Mouse (Mus musculus) liver, adult 2 months (tissue): ENCODE measurements at regions not wholly inside any gene's neighbourhood (a gene's known extent, or its start where the extent isn't known, plus 50 kb on each side); places are given as distances from the start of the nearest gene placed in this dataset.

Experiments
- DNase-seq: peaks from one replicate; pipeline ENCODE4 v3.0.0-alpha.2; 2011; ENCODE audit warnings: low read depth, low spot score; ENCODE audit errors: extremely low read depth
- H3K27ac ChIP-seq: fragments of 200-500 bp; replicated peaks from 2 replicates; pipeline ENCODE4 v1.5.1; 2012; ENCODE audit warnings: low read depth, mild to moderate bottlenecking, control low read depth, inconsistent platforms, low read length; ENCODE audit not compliant: insufficient read depth
- H3K27me3 ChIP-seq: fragments of 200-500 bp; 2 replicates; pipeline ENCODE4 v1.6.1; 2012; ENCODE audit warnings: mild to moderate bottlenecking, moderate library complexity, low read length, inconsistent platforms; ENCODE audit not compliant: control insufficient read depth, insufficient read depth
- H3K36me3 ChIP-seq: fragments of 200-500 bp; 2 replicates; pipeline ENCODE4 v1.6.1; 2012; ENCODE audit warnings: low read length, inconsistent platforms; ENCODE audit not compliant: control insufficient read depth, insufficient read depth
- H3K4me1 ChIP-seq: fragments of 200-500 bp; 2 replicates; pipeline ENCODE4 v1.6.1; 2011; ENCODE audit warnings: low read length; ENCODE audit not compliant: control insufficient read depth, insufficient read depth
- H3K4me3 ChIP-seq: fragments of 200-500 bp; 2 replicates; pipeline ENCODE4 v1.5.1; 2011; ENCODE audit warnings: low read depth, mild to moderate bottlenecking, control low read depth, low read length, moderate library complexity; ENCODE audit not compliant: insufficient read depth
- H3K79me2 ChIP-seq: fragments of 200-500 bp; 2 replicates; pipeline ENCODE4 v1.6.1; 2012; ENCODE audit warnings: inconsistent platforms, mild to moderate bottlenecking, low read length, moderate library complexity; ENCODE audit not compliant: control insufficient read depth, insufficient read depth
- H3K9ac ChIP-seq: fragments of 200-500 bp; 2 replicates; pipeline ENCODE4 v1.6.1; 2012; ENCODE audit warnings: low read depth, mild to moderate bottlenecking, control low read depth, inconsistent platforms, low read length
- CTCF ChIP-seq: fragments of 200-500 bp; IDR thresholded peaks from 2 replicates; pipeline ENCODE4 v1.5.1; 2011; ENCODE audit warnings: low read depth, low read length, control low read depth
- POLR2A ChIP-seq: fragments of 200-500 bp; IDR thresholded peaks from 2 replicates; pipeline ENCODE4 v1.6.1; 2011; ENCODE audit warnings: low read length, control low read depth; ENCODE audit not compliant: insufficient read depth; ENCODE audit errors: extremely low read depth
- WGBS: fragments of 180-500 bp; shearing (Covaris S2); methylation state at CpG from one replicate; pipeline ENCODE4 v1.1.7; 2018; 5-methylcytosine and 5-hydroxymethylcytosine counted together

- Histone ChIP-seq H3K27ac (no peak overlapping the region), H3K27me3 (no peaks in the 10 kb centered on the region; the same call in 1 of the 2 replicates), H3K4me3 (no peak overlapping the region), H3K79me2 (no peaks in the 10 kb centered on the region), H3K4me1 (no peaks in the 10 kb centered on the region), H3K9ac (no peak overlapping the region), H3K36me3 (no peaks in the 10 kb centered on the region)
- TF ChIP-seq POLR2A (no peak), CTCF (no peak)
- DNase-seq = no peak
Measured at GRCm38 (mm10) chr2:148148272-148148671, 101.5 kb upstream of the Foxa2 start.

- TF ChIP-seq POLR2A (no peak), CTCF (no peak)
- H3K79me2 ChIP-seq = no peaks in the 10 kb centered on the region
- H3K4me3 ChIP-seq = no peak overlapping the region
- no peak for DNase-seq
- 83% methylated on average over 1 of the region's 1 CpGs for WGBS
- no peak overlapping the region for H3K27ac ChIP-seq
- H3K27me3 ChIP-seq = no peaks in the 10 kb centered on the region; the same call in 1 of the 2 replicates
- no peaks in the 10 kb centered on the region for H3K4me1 ChIP-seq
- no peaks in the 10 kb centered on the region for H3K36me3 ChIP-seq
- H3K9ac ChIP-seq = no peak overlapping the region
Measured at GRCm38 (mm10) chr2:148149426-148149825, 102.7 kb upstream of the Foxa2 start.

GRCm38 (mm10) chr2:148153513-148154271, 106.9 kb upstream of the Foxa2 start:
- WGBS = 82% methylated on average over 6 of the region's 6 CpGs
- no peaks in the 10 kb centered on the region for H3K36me3 ChIP-seq

GRCm38 (mm10) chr2:148156122-148156521, 109.4 kb upstream of the Foxa2 start:
- TF ChIP-seq CTCF (no peak), POLR2A (no peak)
- Histone ChIP-seq H3K4me3 (no peak overlapping the region), H3K9ac (no peak overlapping the region), H3K27ac (no peak overlapping the region), H3K4me1 (no peaks in the 10 kb centered on the region), H3K36me3 (no peaks in the 10 kb centered on the region), H3K27me3 (no peaks in the 10 kb centered on the region; the same call in 1 of the 2 replicates), H3K79me2 (no peaks in the 10 kb centered on the region)
- 78% methylated on average over 2 of the region's 2 CpGs for whole genome bisulfite sequencing
- DNase-seq = no peak

More at GRCm38 (mm10) chr2:148153513-148154271, 106.9 kb upstream of the Foxa2 start:
- H3K4me1 ChIP-seq = no peaks in the 10 kb centered on the region
- H3K27me3 ChIP-seq = no peaks in the 10 kb centered on the region; the same call in 1 of the 2 replicates
- no peak overlapping the region for H3K4me3 ChIP-seq
- no peak overlapping the region for H3K27ac ChIP-seq
- no peak for TF ChIP-seq CTCF
- TF ChIP-seq POLR2A = no peak
- H3K79me2 ChIP-seq = no peaks in the 10 kb centered on the region
- no peak for DNase-seq
- H3K9ac ChIP-seq = no peak overlapping the region

GRCm38 (mm10) chr2:148159028-148159600, 112.3 kb upstream of the Foxa2 start:
- DNase-seq = no peak
- 73% methylated on average over 8 of the region's 8 CpGs for WGBS
- no peaks in the 10 kb centered on the region for H3K27me3 ChIP-seq
- H3K9ac ChIP-seq = no peak overlapping the region
- no peak overlapping the region for H3K27ac ChIP-seq
- no peaks in the 10 kb centered on the region for H3K4me1 ChIP-seq
- TF ChIP-seq CTCF (no peak), POLR2A (no peak)
- H3K79me2 ChIP-seq = no peaks in the 10 kb centered on the region
- no peak overlapping the region for H3K4me3 ChIP-seq
- no peaks in the 10 kb centered on the region for H3K36me3 ChIP-seq

- no peaks in the 10 kb centered on the region for H3K27me3 ChIP-seq
- H3K4me3 ChIP-seq = no peak overlapping the region
- TF ChIP-seq CTCF (no peak), POLR2A (no peak)
- H3K9ac ChIP-seq = no peak overlapping the region
- 91% methylated on average over 12 of the region's 12 CpGs for WGBS
- H3K4me1 ChIP-seq = no peaks in the 10 kb centered on the region
- H3K36me3 ChIP-seq = no peaks in the 10 kb centered on the region
- no peaks in the 10 kb centered on the region for H3K79me2 ChIP-seq
- no peak for DNase-seq
- no peak overlapping the region for H3K27ac ChIP-seq
Measured at GRCm38 (mm10) chr2:148160997-148161396, 114.2 kb upstream of the Foxa2 start.
